Mouse (Mus musculus) embryo, embryonic 10.5 days (tissue): ENCODE results near the gene Sae1.
A peak's percentile ranks its signal among the peaks of the same experiment; 100 is the strongest.

Source experiments
- DNase-seq: peaks from one replicate; pipeline ENCODE4 v3.0.0-alpha.2; 2015; ENCODE audit warnings: low spot score

The Sae1 gene

GRCm38 (mm10) chr7:16387160-16388041 lies at the start of gene Sae1:
Sae1 (minus strand) TSS chr7:16387806.
- DNase-seq: peak; percentile 97

DNA sequence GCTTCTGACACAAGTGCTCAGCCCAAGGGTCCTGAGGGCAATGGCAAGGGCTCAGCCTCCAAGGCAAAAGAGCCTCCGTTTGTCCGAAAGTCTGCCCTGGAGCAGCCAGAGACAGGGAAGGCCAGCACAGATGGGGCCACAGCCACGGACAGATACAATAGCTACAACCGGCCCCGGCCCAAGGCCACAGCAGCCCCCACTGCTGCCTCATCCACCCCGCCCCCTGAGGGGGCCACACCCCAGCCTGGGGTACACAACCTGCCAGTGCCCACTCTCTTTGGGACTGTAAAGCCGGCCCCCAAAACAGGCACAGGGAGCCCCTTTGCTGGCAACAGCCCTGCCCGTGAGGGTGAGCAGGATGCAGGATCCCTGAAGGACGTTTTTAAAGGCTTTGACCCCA lies 47.5 kb upstream of the Sae1 start:
- DNase-seq: no peak

GRCm38 (mm10) chr7:16433352-16433971 lies 45.9 kb upstream of the Sae1 start:
- DNase-seq: no peak

DNA sequence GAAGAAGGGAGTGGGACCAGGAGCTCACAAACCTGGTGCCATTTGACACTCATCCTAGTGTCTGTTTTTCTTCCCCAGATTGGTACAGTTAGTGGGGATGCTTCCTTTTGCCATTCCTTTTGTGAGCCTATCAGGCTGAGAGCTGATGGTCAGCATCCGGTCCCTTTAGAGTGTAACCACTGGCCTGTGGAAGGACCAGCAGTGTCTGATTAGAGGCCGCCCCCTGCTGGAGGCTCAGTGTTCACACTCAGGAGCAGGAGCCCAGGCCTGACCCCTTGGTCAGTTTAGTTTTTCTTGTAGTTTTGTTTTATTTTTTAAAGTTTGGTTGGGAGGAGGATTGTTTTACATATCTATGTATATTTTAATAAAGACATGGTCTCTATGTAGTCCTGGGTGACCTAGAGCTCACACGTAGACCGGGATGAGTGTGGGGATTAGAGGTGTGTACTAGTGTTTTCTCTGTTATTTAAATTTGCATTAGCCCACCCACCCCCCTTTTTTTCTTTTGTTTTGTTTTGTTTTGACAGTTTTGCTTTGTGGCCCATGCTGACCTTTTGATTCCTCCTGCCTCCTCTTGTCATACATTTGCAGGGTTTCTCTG lies 38.6 kb upstream of the Sae1 start:
- peak; percentile 84 for DNase-seq

DNA sequence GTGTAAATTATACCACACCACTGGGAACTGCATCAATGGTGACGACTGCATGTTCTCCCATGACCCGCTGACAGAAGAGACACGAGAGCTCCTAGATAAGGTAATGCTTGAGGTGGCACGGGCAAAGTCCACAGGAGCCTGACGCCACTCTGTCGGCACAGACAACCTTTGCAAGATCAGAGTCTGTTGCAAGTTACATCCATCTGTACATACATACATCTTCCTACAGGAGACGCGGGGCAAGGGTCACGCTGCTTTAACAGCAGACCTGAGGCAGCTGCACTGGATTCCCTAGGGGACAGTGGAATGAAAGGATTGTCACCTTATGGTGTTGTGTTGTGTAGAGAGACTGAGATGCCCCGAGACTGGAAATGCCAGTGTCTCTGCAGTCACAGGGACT lies 38.1 kb upstream of the Sae1 start:
- DNase-seq: no peak

DNA sequence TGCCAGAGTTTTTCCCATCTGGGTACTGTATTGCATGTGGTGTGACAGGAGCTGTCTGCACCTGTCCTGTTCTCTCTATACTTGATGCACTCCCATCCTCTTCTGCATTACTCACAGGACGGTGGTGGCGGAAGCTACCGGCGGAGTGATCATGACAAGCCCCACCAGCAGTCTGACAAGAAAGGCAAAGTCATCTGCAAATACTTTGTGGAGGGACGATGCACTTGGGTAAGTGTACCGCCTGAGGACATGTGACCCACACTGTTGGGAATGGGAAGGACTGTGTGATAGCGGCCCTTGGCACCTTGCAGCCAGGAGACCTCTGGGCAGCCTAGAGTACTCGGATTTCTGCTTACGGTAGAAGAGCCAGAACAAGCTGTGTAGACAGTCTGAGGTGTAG lies 36.1 kb upstream of the Sae1 start:
- DNase-seq: no peak

DNA sequence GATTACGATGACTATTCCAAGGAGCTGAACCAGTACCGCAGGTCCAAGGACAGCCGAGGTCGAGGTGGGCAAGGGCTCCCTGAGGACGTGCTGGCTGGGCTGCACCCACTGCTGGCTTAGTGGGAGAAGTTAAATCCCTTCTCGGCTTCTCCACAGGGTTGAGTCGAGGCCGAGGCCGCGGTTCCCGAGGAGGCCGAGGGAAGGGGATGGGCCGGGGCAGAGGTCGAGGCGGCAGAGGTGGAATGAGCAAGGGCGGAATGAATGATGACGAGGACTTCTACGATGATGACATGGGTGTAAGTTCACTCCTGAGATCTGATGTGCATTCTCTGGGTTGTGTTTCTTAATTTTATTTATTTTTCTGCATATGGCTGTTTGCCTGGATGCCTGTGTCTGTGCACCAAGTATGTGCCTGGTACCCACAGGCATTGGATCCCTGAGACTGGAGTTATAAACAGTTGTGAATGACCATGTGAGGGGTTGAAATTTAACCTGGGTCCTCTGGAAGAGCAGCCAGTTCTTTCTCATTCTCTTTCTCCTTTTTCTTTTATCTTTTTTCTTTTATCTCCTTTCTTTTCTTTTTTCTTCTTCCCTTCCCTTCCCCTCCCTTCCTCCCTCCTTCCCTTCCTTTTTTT lies 34.7 kb upstream of the Sae1 start:
- DNase-seq: no peak

GRCm38 (mm10) chr7:16420493-16421118 lies 33.0 kb upstream of the Sae1 start:
- DNase-seq: no peak

- no peak for DNase-seq
Measured at GRCm38 (mm10) chr7:16418713-16419112, 31.1 kb upstream of the Sae1 start.

DNA sequence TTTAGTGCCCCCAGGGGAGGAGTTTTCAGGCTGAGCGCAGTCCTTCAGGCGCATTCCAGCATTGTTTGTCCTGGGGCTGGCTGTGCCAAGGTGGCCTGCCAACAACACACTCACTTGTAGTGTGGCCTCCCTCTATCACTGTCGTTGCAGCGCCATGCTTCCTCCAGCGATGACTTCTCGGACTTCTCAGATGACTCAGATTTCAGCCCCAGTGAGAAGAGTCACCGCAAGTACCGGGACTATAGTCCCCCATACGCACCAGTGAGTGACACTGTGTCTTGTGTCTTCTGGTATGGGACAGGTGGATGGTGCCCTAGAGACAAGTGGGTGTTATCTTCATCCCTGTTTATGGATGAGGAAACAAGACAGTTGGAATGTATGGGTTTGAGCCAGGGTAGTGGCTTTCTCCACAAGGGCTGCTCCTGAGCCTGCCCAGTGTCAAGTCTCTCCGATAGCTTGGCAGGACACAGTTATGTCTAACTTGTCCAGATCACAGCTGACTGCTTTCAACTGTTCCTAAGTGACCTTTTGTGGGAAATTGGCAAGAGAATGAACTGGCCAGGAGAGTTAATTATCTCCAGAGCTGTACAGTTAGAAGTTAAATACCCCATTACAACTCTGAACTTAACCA lies 29.6 kb upstream of the Sae1 start:
- no peak for DNase-seq

GRCm38 (mm10) chr7:16415426-16415825 lies 27.8 kb upstream of the Sae1 start:
- no peak for DNase-seq

DNA sequence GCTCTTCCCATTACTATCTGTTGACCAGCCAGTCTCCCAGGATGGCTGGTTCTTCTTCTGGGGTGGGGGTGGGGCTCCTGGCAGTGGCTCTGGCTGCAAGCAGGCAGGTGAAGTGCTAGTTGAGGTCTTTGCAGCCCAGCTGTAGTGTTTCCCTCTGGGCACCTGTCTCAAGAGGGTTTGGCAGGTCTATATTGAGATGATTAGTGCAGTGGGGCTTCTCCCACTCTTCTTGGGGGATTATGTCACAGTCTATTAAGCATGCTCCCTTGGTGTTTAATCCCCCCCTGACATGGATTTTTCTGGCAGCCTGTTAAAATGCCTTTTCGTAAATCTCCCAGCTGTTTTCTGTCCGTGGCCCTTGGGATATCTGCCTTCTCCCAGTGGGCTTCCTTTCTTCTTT lies 25.3 kb upstream of the Sae1 start:
- DNase-seq: no peak

- DNase-seq: no peak
Measured at GRCm38 (mm10) chr7:16412220-16412896, 24.8 kb upstream of the Sae1 start.

GRCm38 (mm10) chr7:16411100-16411499 lies 23.5 kb upstream of the Sae1 start:
- no peak for DNase-seq

GRCm38 (mm10) chr7:16406978-16407377 lies 19.4 kb upstream of the Sae1 start:
- no peak for DNase-seq

GRCm38 (mm10) chr7:16405516-16406351 lies 18.1 kb upstream of the Sae1 start:
- no peak for DNase-seq

GRCm38 (mm10) chr7:16405073-16405455 lies 17.5 kb upstream of the Sae1 start:
- no peak for DNase-seq

- DNase-seq: no peak
Measured at GRCm38 (mm10) chr7:16404315-16405072, 16.9 kb upstream of the Sae1 start.
